Mouse (Mus musculus): Measurements from ENCODE around the gene Ercc6l2. TPM values are rescaled to one million over a fixed set of nuclear protein-coding genes. Genes with fewer than 3 reads are reported as not detected.

Ercc6l2 gene
- 16.2 and 18.0 TPM in 2 replicates for total RNA-seq (2014; rRNA removed)
- 9.2 and 10.7 TPM in 2 replicates for polyA plus RNA-seq (2015; fragmentation: Nextera tagmentation; extraction: Ambion mirVana)

DNA sequence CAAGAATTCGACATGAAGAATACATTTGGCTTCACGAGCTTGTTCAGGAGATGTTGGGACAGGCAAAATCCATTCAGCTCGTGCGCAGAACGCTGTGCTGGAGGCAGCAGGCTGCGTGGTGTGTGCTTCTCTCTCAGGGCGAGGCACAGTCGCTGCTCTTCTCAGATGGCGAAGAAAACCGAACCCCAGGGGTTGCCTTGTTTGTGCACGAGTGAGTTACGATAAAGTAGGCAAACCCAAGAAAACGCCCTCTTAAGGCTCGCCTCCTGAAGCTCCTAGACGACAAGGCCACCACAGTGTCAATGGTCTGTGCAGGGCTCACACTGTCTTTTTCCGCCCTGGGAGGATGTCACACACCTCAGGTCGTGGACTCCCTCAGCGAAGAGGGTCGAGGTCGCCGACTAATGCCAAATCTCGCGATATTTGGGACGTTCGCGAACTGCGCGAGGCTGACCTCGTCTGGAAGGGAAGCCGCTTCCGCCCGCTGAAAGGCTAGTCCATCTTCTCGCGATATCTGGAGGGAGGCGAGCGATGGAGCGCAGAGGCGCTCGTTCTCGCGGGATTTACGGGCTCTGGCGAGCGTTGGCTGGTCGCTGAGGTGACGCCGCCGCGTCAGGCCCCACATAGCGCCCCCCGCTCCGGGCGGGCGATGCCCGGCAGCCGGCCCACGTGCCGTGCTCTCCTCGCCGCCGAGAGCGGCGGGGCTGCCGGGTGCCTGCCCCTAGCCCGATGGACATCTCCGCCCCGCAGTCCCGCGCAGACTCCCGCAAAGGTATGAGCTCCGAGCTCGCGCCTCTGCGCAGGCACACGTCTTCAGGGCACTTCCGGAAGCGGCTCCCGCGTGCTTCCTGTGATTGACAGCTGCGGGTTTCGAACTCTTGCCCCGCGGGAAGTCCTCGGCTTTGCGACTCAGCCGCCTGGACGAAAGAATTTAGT is at the start of gene Ercc6l2:
Gene Ercc6l2 (plus strand): TSS at position 495 of the 936 bp plus-strand sequence.
- no peaks in the 10 kb centered on the region for H3K9me3 ChIP-seq (ENCODE audit: low read length)
- ATAC-seq: peak; percentile 99
- peak within 1 kb of the TSS; percentile 59 for H3K4me2 ChIP-seq (ENCODE audit: low read depth)
- H3K4me3 ChIP-seq (ENCODE audit: low read depth, low read length): peak within 1 kb of the TSS; percentile 64
- peak within 1 kb of the TSS; percentile 93 for H3K27ac ChIP-seq (ENCODE audit: low read depth, low read length)
- H3K36me3 ChIP-seq (ENCODE audit: insufficient read depth): no peaks in the 10 kb centered on the region
- 3% methylated on average over 87 of the region's 87 CpGs for WGBS
- H3K4me1 ChIP-seq (ENCODE audit: insufficient read depth): peaks cover 14% of the 10 kb centered on the region
- peak; percentile 100 for DNase-seq
- peak within 1 kb of the TSS; percentile 86 for H3K9ac ChIP-seq
- TF ChIP-seq CTCF (IDR thresholded peaks at IDR 0.05; ENCODE audit: low read depth): peak; percentile 9; the same call in 1 of the 2 replicates
- H3K27me3 ChIP-seq (ENCODE audit: insufficient read depth, low read length): no peaks in the 10 kb centered on the region

DNA sequence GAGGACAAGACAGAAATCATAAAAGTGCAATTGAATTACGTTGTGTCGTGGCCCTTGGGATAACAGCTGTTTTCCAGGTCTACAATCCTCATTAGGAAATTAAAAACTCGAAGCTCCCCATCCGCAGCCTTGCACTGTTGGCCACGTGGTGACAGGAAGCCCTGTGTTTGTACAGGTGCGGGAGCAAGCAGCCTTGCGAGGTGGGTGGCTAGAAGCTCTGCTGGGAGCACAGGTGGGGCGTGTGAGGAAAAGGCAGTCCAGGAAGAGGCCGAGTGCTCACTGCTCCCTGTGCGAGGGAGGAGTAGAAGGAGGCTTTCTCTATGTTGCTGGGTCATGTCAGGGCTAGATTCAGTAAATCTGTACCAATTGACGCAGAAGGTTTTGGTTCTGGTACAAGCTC is 49.0 kb upstream of the Ercc6l2 start:
- 77% methylated on average over 11 of the region's 11 CpGs for WGBS
- Histone ChIP-seq H3K27ac (ENCODE audit: low read depth, low read length) (no peak overlapping the region), H3K4me3 (ENCODE audit: low read depth, low read length) (no peak overlapping the region), H3K9me3 (ENCODE audit: low read length) (no peaks in the 10 kb centered on the region), H3K4me1 (ENCODE audit: insufficient read depth) (no peaks in the 10 kb centered on the region), H3K36me3 (ENCODE audit: insufficient read depth) (no peaks in the 10 kb centered on the region), H3K4me2 (ENCODE audit: low read depth) (no peak overlapping the region), H3K9ac (no peak overlapping the region), H3K27me3 (ENCODE audit: insufficient read depth, low read length) (no peaks in the 10 kb centered on the region)
- ATAC-seq (no peak), DNase-seq (no peak)
- no peak for TF ChIP-seq CTCF (IDR thresholded peaks at IDR 0.05; ENCODE audit: low read depth)

DNA sequence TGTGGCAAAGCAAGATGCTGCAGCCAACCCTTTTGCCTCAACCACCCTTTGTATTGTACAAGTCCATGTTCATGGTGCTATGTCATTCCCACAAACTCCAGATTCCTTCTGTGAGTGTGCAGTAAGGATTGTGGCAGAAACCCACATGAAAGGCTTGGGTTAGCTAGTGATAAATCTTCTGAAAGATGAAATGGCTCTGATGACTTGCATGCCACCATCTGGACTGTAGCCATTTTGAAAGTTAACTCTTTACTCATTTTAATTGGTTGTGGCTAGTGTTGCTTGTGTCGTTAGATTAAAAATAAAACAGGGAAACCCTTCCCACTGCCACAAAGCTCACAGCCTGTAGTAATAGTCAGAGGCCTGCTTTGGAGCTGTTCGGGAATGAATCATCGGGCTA is 44.0 kb upstream of the Ercc6l2 start:
- no peaks in the 10 kb centered on the region for H3K4me1 ChIP-seq (ENCODE audit: insufficient read depth)
- no peak overlapping the region for H3K4me2 ChIP-seq (ENCODE audit: low read depth)
- no peaks in the 10 kb centered on the region for H3K27me3 ChIP-seq (ENCODE audit: insufficient read depth, low read length)
- no peak overlapping the region for H3K9ac ChIP-seq
- H3K36me3 ChIP-seq (ENCODE audit: insufficient read depth): no peaks in the 10 kb centered on the region
- H3K27ac ChIP-seq (ENCODE audit: low read depth, low read length): no peak overlapping the region
- no peak overlapping the region for H3K4me3 ChIP-seq (ENCODE audit: low read depth, low read length)
- ATAC-seq (no peak), DNase-seq (no peak)
- no peaks in the 10 kb centered on the region for H3K9me3 ChIP-seq (ENCODE audit: low read length)
- 72% methylated on average over 3 of the region's 3 CpGs for WGBS
- no peak for TF ChIP-seq CTCF (IDR thresholded peaks at IDR 0.05; ENCODE audit: low read depth)

DNA sequence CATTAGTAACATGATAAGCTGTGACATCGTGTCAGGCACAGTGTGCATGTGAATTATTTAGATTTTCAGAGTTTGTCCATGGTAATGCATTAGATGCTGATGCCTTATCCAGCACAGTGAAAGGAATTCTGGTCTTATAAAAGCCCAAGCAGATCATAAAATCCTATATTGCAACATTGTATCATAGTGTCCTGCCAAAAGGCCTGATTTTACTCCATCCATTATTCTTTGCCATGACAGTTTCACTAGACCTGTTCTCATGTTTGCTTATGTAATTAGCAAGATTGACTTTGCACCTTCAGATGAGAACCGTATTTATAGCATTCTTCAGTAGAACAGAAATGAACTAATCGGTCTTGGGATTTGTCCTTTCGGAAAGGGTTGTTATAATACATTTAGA is 36.1 kb upstream of the Ercc6l2 start:
- no peak overlapping the region for H3K4me2 ChIP-seq (ENCODE audit: low read depth)
- H3K27ac ChIP-seq (ENCODE audit: low read depth, low read length): no peak overlapping the region
- no peak overlapping the region for H3K4me3 ChIP-seq (ENCODE audit: low read depth, low read length)
- H3K27me3 ChIP-seq (ENCODE audit: insufficient read depth, low read length): no peaks in the 10 kb centered on the region
- no peaks in the 10 kb centered on the region for H3K4me1 ChIP-seq (ENCODE audit: insufficient read depth)
- H3K36me3 ChIP-seq (ENCODE audit: insufficient read depth): no peaks in the 10 kb centered on the region
- TF ChIP-seq CTCF (IDR thresholded peaks at IDR 0.05; ENCODE audit: low read depth): no peak
- 49% methylated on average over 4 of the region's 4 CpGs for WGBS
- no peak for DNase-seq
- no peak overlapping the region for H3K9ac ChIP-seq
- no peaks in the 10 kb centered on the region for H3K9me3 ChIP-seq (ENCODE audit: low read length)
- ATAC-seq: no peak

DNA sequence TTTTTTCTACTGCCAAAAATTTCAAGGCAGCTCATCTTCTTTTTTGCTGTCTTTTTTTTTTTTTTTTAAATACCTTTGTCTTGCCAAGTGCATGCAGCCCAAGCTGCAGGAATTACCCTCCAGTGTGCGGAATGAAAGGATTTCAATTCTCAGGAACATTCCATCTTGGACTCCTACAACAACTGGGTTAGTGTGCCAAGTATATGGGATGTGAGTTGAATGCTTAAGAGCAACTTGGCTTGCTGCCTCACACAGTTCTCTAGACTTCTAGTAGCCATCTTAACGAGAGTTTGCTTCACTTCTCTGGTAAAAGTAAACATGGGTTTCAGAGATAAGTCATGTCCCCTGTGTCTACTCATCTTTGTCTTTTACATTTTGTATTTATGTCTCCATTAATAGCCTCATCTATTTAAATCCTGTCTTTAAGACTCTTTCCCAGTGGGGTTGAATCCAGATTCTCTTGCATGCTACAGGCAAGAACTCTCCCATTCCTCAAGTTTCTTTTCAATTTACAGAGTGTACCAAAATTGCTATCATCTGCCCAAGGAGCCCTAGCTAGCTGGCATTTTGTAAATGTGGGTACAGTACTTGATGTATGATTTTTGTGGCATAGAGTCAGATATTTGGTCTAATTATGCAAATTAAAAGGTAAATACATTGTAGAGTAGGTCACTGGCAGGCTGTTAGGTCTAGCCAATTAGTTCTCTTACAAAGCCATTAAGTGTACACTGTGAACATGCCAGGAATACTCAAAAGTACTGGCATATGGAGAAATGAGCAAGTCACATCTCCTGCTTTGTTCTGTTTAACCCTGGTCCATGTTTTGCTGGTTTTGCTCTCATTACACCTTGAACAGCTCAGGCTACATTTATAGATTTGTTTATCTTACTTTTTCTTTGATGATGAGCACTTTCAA is 35.4 kb upstream of the Ercc6l2 start:
- Histone ChIP-seq H3K4me2 (ENCODE audit: low read depth) (no peak overlapping the region), H3K27ac (ENCODE audit: low read depth, low read length) (no peak overlapping the region), H3K27me3 (ENCODE audit: insufficient read depth, low read length) (no peaks in the 10 kb centered on the region), H3K36me3 (ENCODE audit: insufficient read depth) (no peaks in the 10 kb centered on the region), H3K4me3 (ENCODE audit: low read depth, low read length) (no peak overlapping the region), H3K4me1 (ENCODE audit: insufficient read depth) (no peaks in the 10 kb centered on the region), H3K9me3 (ENCODE audit: low read length) (no peaks in the 10 kb centered on the region), H3K9ac (no peak overlapping the region)
- peak; percentile 59; the same call in 1 of the 2 replicates for ATAC-seq
- peak; percentile 84 for DNase-seq
- TF ChIP-seq CTCF (IDR thresholded peaks at IDR 0.05; ENCODE audit: low read depth): no peak
- 23% methylated on average over 2 of the region's 2 CpGs for WGBS

DNA sequence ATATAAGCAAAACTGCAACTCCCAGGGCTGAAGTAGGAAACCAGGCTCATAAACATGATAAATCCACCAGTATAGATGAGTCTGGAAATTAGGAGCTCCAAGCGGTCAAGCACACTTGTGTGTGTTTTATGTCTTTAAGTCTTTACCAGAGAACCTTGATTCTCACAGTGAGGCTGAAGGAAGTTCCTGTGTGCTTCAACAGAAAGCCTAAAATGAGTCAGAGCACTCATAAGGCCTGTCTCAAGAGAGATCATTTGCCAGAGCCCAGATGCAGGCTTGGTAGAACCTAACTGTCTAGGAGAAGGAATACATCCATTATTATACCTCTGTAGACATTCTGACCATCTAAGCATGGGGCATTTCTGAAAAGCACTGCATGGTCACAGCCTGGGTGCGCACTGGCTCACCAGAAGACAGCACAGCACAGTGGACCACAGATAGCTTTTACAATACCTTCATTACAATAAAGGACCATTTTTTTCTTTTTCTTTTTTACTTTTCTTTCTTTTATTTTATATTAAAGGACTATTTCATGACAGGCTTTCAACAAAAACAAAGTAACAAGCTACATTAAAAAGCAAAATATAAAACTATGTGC is 22.7 kb upstream of the Ercc6l2 start:
- Histone ChIP-seq H3K4me2 (ENCODE audit: low read depth) (no peak overlapping the region), H3K4me1 (ENCODE audit: insufficient read depth) (no peaks in the 10 kb centered on the region), H3K4me3 (ENCODE audit: low read depth, low read length) (no peak overlapping the region), H3K9me3 (ENCODE audit: low read length) (no peaks in the 10 kb centered on the region), H3K9ac (no peak overlapping the region), H3K36me3 (ENCODE audit: insufficient read depth) (no peaks in the 10 kb centered on the region), H3K27ac (ENCODE audit: low read depth, low read length) (no peak overlapping the region), H3K27me3 (ENCODE audit: insufficient read depth, low read length) (no peaks in the 10 kb centered on the region)
- no peak for TF ChIP-seq CTCF (IDR thresholded peaks at IDR 0.05; ENCODE audit: low read depth)
- ATAC-seq (no peak), DNase-seq (no peak)
- 91% methylated on average over 2 of the region's 2 CpGs for WGBS
